Mouse (Mus musculus) stomach, postnatal 0 days (tissue): ENCODE measurements at regions not wholly inside any gene's neighbourhood (a gene's known extent, or its start where the extent isn't known, plus 50 kb on each side); places are given as distances from the start of the nearest gene placed in this dataset.
A peak's percentile ranks its signal among the peaks of the same experiment; 100 is the strongest.

Experiments used
- ATAC-seq: fragments of 200-750 bp; cut with Nextera tagmentation; 2 replicates; pipeline ENCODE4 v1.8.0; 2017; ENCODE audit not compliant: low FRiP score, low TSS enrichment
- DNase-seq: peaks from one replicate; pipeline ENCODE4 v3.0.0-alpha.2; 2016; ENCODE audit warnings: low spot score
- H3K27ac ChIP-seq: fragments of 300-500 bp; sonication (generic); replicated peaks from 2 replicates; pipeline ENCODE4 v1.5.1; 2014; ENCODE audit warnings: mild to moderate bottlenecking, control low read depth
- H3K27me3 ChIP-seq: fragments of 300-500 bp; sonication (generic); 2 replicates; pipeline ENCODE4 v1.6.1; 2014; ENCODE audit warnings: low read length; ENCODE audit not compliant: control insufficient read depth, insufficient read depth
- H3K36me3 ChIP-seq: fragments of 300-500 bp; sonication (generic); 2 replicates; pipeline ENCODE4 v1.6.1; 2014; ENCODE audit warnings: low read length, mixed read lengths; ENCODE audit not compliant: control insufficient read depth, insufficient read depth
- H3K4me1 ChIP-seq: fragments of 300-500 bp; sonication (generic); replicated peaks from 2 replicates; pipeline ENCODE4 v1.6.1; 2014; ENCODE audit warnings: antibody characterized with exemption; ENCODE audit not compliant: control insufficient read depth, insufficient read depth
- H3K4me2 ChIP-seq: fragments of 300-500 bp; sonication (generic); replicated peaks from 2 replicates; pipeline ENCODE4 v1.6.1; 2014; ENCODE audit warnings: low read depth, mild to moderate bottlenecking, control low read depth, moderate library complexity
- H3K4me3 ChIP-seq: fragments of 300-500 bp; sonication (generic); 2 replicates; pipeline ENCODE4 v1.5.1; 2014; ENCODE audit warnings: low read depth, low read length, control low read depth
- H3K9ac ChIP-seq: fragments of 300-500 bp; sonication (generic); 2 replicates; pipeline ENCODE4 v1.6.1; 2014; ENCODE audit warnings: mild to moderate bottlenecking, low read length, control low read depth, mixed read lengths
- H3K9me3 ChIP-seq: fragments of 300-500 bp; sonication (generic); 2 replicates; pipeline ENCODE4 v1.6.1; 2016; ENCODE audit warnings: low read length; ENCODE audit not compliant: control insufficient read depth
- CTCF ChIP-seq: IDR thresholded peaks from 2 replicates; pipeline ENCODE4 v1.5.1; 2016; ENCODE audit warnings: antibody characterized with exemption, low read depth, mild to moderate bottlenecking, moderate library complexity
- EP300 ChIP-seq: optimal IDR thresholded peaks from 2 replicates; pipeline ENCODE3; 2016; ENCODE audit warnings: antibody characterized with exemption
- WGBS: fragments of 180-500 bp; shearing (Covaris S2); extraction: QIAGEN DNeasy Blood & Tissue Kit; methylation state at CpG from one replicate; pipeline ENCODE4 v1.1.7; 2014; 5-methylcytosine and 5-hydroxymethylcytosine counted together

- H3K9me3 ChIP-seq = no peaks in the 10 kb centered on the region
- H3K36me3 ChIP-seq = no peaks in the 10 kb centered on the region
- WGBS = 16% methylated on average over 6 of the region's 6 CpGs
- ATAC-seq = peak; percentile 35; the same call in 1 of the 2 replicates
- H3K4me2 ChIP-seq = no peak overlapping the region
- peak overlapping the region; percentile 40; the same call in 1 of the 2 replicates for H3K27ac ChIP-seq
- peak; percentile 27 for DNase-seq
- no peaks in the 10 kb centered on the region for H3K4me1 ChIP-seq
- 0 out of 2 replicates have a peak, but pooled peaks have one; percentile 10 for TF ChIP-seq CTCF
- TF ChIP-seq EP300 = no peak
- H3K9ac ChIP-seq = no peak overlapping the region
- no peaks in the 10 kb centered on the region for H3K27me3 ChIP-seq
- H3K4me3 ChIP-seq = no peak overlapping the region
Measured at GRCm38 (mm10) chr5:119400223-119400935, 270.1 kb upstream of the Tbx3 start.

GRCm38 (mm10) chr5:119401915-119402314 is 268.6 kb upstream of the Tbx3 start:
- Histone ChIP-seq H3K4me1 (no peaks in the 10 kb centered on the region), H3K27ac (no peak overlapping the region), H3K27me3 (no peaks in the 10 kb centered on the region), H3K4me2 (no peak overlapping the region), H3K4me3 (no peak overlapping the region), H3K9me3 (no peaks in the 10 kb centered on the region), H3K36me3 (no peaks in the 10 kb centered on the region), H3K9ac (no peak overlapping the region)
- no peak for ATAC-seq
- TF ChIP-seq CTCF (no peak), EP300 (no peak)
- 64% methylated on average over 8 of the region's 8 CpGs for WGBS
- DNase-seq = no peak

- whole genome bisulfite sequencing = 64% methylated on average over 17 of the region's 17 CpGs
- DNase-seq (no peak), ATAC-seq (no peak)
- no peaks in the 10 kb centered on the region for H3K4me1 ChIP-seq
- no peak overlapping the region for H3K4me3 ChIP-seq
- H3K27me3 ChIP-seq = no peaks in the 10 kb centered on the region
- no peaks in the 10 kb centered on the region for H3K36me3 ChIP-seq
- H3K9me3 ChIP-seq = no peaks in the 10 kb centered on the region
- TF ChIP-seq CTCF = 0 out of 2 replicates have a peak, but pooled peaks have one; percentile 1
- TF ChIP-seq EP300 = no peak
- H3K9ac ChIP-seq = no peak overlapping the region
- no peak overlapping the region for H3K4me2 ChIP-seq
- H3K27ac ChIP-seq = no peak overlapping the region
Measured at GRCm38 (mm10) chr5:119402651-119403050, 267.8 kb upstream of the Tbx3 start.

GRCm38 (mm10) chr5:119410966-119411365 is 259.5 kb upstream of the Tbx3 start:
- no peak overlapping the region for H3K27ac ChIP-seq
- no peak overlapping the region for H3K4me2 ChIP-seq
- H3K4me3 ChIP-seq = no peak overlapping the region
- DNase-seq (no peak), ATAC-seq (no peak)
- H3K27me3 ChIP-seq = no peaks in the 10 kb centered on the region
- TF ChIP-seq CTCF = no peak
- no peak for TF ChIP-seq EP300
- H3K9me3 ChIP-seq = no peaks in the 10 kb centered on the region
- H3K9ac ChIP-seq = no peak overlapping the region
- no peaks in the 10 kb centered on the region for H3K4me1 ChIP-seq
- no peaks in the 10 kb centered on the region for H3K36me3 ChIP-seq
- WGBS = 48% methylated on average over 11 of the region's 11 CpGs

- DNase-seq = no peak
Measured at GRCm38 (mm10) chr5:119415835-119416234, 254.6 kb upstream of the Tbx3 start.

GRCm38 (mm10) chr5:119418486-119418885 is 252.0 kb upstream of the Tbx3 start:
- Histone ChIP-seq H3K36me3 (no peaks in the 10 kb centered on the region), H3K4me1 (no peaks in the 10 kb centered on the region), H3K4me2 (no peak overlapping the region), H3K27ac (no peak overlapping the region), H3K9ac (no peak overlapping the region), H3K27me3 (no peaks in the 10 kb centered on the region), H3K4me3 (no peak overlapping the region), H3K9me3 (no peaks in the 10 kb centered on the region)
- ATAC-seq (no peak), DNase-seq (no peak)
- TF ChIP-seq EP300 = no peak
- TF ChIP-seq CTCF = no peak
- 28% methylated on average over 5 of the region's 5 CpGs for WGBS

More at GRCm38 (mm10) chr5:119415835-119416234, 254.6 kb upstream of the Tbx3 start:
- Histone ChIP-seq H3K9ac (no peak overlapping the region), H3K4me3 (no peak overlapping the region), H3K9me3 (no peaks in the 10 kb centered on the region), H3K4me2 (no peak overlapping the region), H3K27me3 (no peaks in the 10 kb centered on the region), H3K4me1 (no peaks in the 10 kb centered on the region), H3K27ac (no peak overlapping the region), H3K36me3 (no peaks in the 10 kb centered on the region)
- no peak for ATAC-seq
- 84% methylated on average over 11 of the region's 11 CpGs for WGBS
- TF ChIP-seq EP300 = no peak
- TF ChIP-seq CTCF = no peak
